Mouse (Mus musculus): ENCODE measurements around the gene Rap1a. TPM values are rescaled to one million over a fixed set of nuclear protein-coding genes. Genes with fewer than 3 reads are reported as not detected.

Gene Rap1a
- polyA plus RNA-seq, 1 experiment, result 111 TPM

GRCm38 (mm10) chr3:105816089-105816488 is 15.0 kb upstream of the Rap1a start:
- H3K27ac ChIP-seq (replicated peaks; ENCODE audit: low read depth, low read length), result no peak overlapping the region
- H3K4me3 ChIP-seq (ENCODE audit: insufficient read depth, low read depth, low read length), result no peak overlapping the region
- H3K4me1 ChIP-seq (ENCODE audit: control insufficient read depth, insufficient read depth, insufficient read length, low read length), result peaks cover 4% of the 10 kb centered on the region; the same call in 1 of the 2 replicates

- peaks cover 4% of the 10 kb centered on the region; the same call in 1 of the 2 replicates for H3K4me1 ChIP-seq (ENCODE audit: control insufficient read depth, insufficient read depth, insufficient read length, low read length)
- 0 out of 2 replicates have a peak overlapping the region, but pooled peaks have one; percentile 32 for H3K27ac ChIP-seq (replicated peaks; ENCODE audit: low read depth, low read length)
- no peak overlapping the region for H3K4me3 ChIP-seq (ENCODE audit: insufficient read depth, low read depth, low read length)
Observed at GRCm38 (mm10) chr3:105815236-105815904, 14.2 kb upstream of the Rap1a start.

- H3K4me3 ChIP-seq (ENCODE audit: insufficient read depth, low read depth, low read length), result no peak overlapping the region
- H3K27ac ChIP-seq (replicated peaks; ENCODE audit: low read depth, low read length), result no peak overlapping the region
- no peaks in the 10 kb centered on the region for H3K4me1 ChIP-seq (ENCODE audit: control insufficient read depth, insufficient read depth, insufficient read length, low read length)
Observed at GRCm38 (mm10) chr3:105811146-105811545, 10.0 kb upstream of the Rap1a start.

GRCm38 (mm10) chr3:105808179-105809037 is 7.3 kb upstream of the Rap1a start:
- Histone ChIP-seq H3K27ac (replicated peaks; ENCODE audit: low read depth, low read length) (no peak overlapping the region), H3K4me3 (ENCODE audit: insufficient read depth, low read depth, low read length) (no peak overlapping the region)

GRCm38 (mm10) chr3:105807672-105808071 is 6.5 kb upstream of the Rap1a start:
- Histone ChIP-seq H3K27ac (replicated peaks; ENCODE audit: low read depth, low read length) (no peak overlapping the region), H3K4me1 (ENCODE audit: control insufficient read depth, insufficient read depth, insufficient read length, low read length) (peaks cover 14% of the 10 kb centered on the region; the same call in 1 of the 2 replicates), H3K4me3 (ENCODE audit: insufficient read depth, low read depth, low read length) (no peak overlapping the region)

More at GRCm38 (mm10) chr3:105808179-105809037, 7.3 kb upstream of the Rap1a start:
- H3K4me1 ChIP-seq (ENCODE audit: control insufficient read depth, insufficient read depth, insufficient read length, low read length), result peaks cover 6% of the 10 kb centered on the region; the same call in 1 of the 2 replicates

- H3K27ac ChIP-seq (replicated peaks; ENCODE audit: low read depth, low read length), result no peak overlapping the region
- peaks cover 17% of the 10 kb centered on the region for H3K4me1 ChIP-seq (ENCODE audit: control insufficient read depth, insufficient read depth, insufficient read length, low read length)
- H3K4me3 ChIP-seq (ENCODE audit: insufficient read depth, low read depth, low read length), result no peak overlapping the region
Observed at GRCm38 (mm10) chr3:105806519-105807249, 5.5 kb upstream of the Rap1a start.

- Histone ChIP-seq H3K27ac (replicated peaks; ENCODE audit: low read depth, low read length) (peak overlapping the region; percentile 66), H3K4me3 (ENCODE audit: insufficient read depth, low read depth, low read length) (no peak overlapping the region), H3K4me1 (ENCODE audit: control insufficient read depth, insufficient read depth, insufficient read length, low read length) (peaks cover 29% of the 10 kb centered on the region)
Observed at GRCm38 (mm10) chr3:105803600-105803999, 2.5 kb upstream of the Rap1a start.

GRCm38 (mm10) chr3:105800675-105801190 is 403 bp downstream of the Rap1a start:
- Histone ChIP-seq H3K27ac (replicated peaks; ENCODE audit: low read depth, low read length) (peak overlapping the region; percentile 93), H3K4me3 (ENCODE audit: insufficient read depth, low read depth, low read length) (peak overlapping the region; percentile 94), H3K4me1 (ENCODE audit: control insufficient read depth, insufficient read depth, insufficient read length, low read length) (peaks cover 36% of the 10 kb centered on the region)

- H3K4me3 ChIP-seq (ENCODE audit: insufficient read depth, low read depth, low read length), result peak overlapping the region; percentile 94
- H3K27ac ChIP-seq (replicated peaks; ENCODE audit: low read depth, low read length), result peak overlapping the region; percentile 93
- H3K4me1 ChIP-seq (ENCODE audit: control insufficient read depth, insufficient read depth, insufficient read length, low read length), result peaks cover 38% of the 10 kb centered on the region
Observed at GRCm38 (mm10) chr3:105800156-105800674, 921 bp downstream of the Rap1a start.

GRCm38 (mm10) chr3:105799375-105799774 is 1.8 kb downstream of the Rap1a start:
- peaks cover 41% of the 10 kb centered on the region for H3K4me1 ChIP-seq (ENCODE audit: control insufficient read depth, insufficient read depth, insufficient read length, low read length)
- H3K4me3 ChIP-seq (ENCODE audit: insufficient read depth, low read depth, low read length), result peak overlapping the region; percentile 37
- peak overlapping the region; percentile 27 for H3K27ac ChIP-seq (replicated peaks; ENCODE audit: low read depth, low read length)

- Histone ChIP-seq H3K4me1 (ENCODE audit: control insufficient read depth, insufficient read depth, insufficient read length, low read length) (peaks cover 42% of the 10 kb centered on the region), H3K27ac (replicated peaks; ENCODE audit: low read depth, low read length) (peak overlapping the region; percentile 61), H3K4me3 (ENCODE audit: insufficient read depth, low read depth, low read length) (peak overlapping the region; percentile 39)
Observed at GRCm38 (mm10) chr3:105798770-105799169, 2.4 kb downstream of the Rap1a start.

- no peak overlapping the region for H3K27ac ChIP-seq (replicated peaks; ENCODE audit: low read depth, low read length)
- H3K4me3 ChIP-seq (ENCODE audit: insufficient read depth, low read depth, low read length), result no peak overlapping the region
Observed at GRCm38 (mm10) chr3:105797427-105797826, 3.7 kb downstream of the Rap1a start.

GRCm38 (mm10) chr3:105796761-105797160 is 4.4 kb downstream of the Rap1a start:
- H3K4me1 ChIP-seq (ENCODE audit: control insufficient read depth, insufficient read depth, insufficient read length, low read length), result peaks cover 33% of the 10 kb centered on the region
- H3K27ac ChIP-seq (replicated peaks; ENCODE audit: low read depth, low read length), result no peak overlapping the region
- H3K4me3 ChIP-seq (ENCODE audit: insufficient read depth, low read depth, low read length), result no peak overlapping the region

More at GRCm38 (mm10) chr3:105797427-105797826, 3.7 kb downstream of the Rap1a start:
- H3K4me1 ChIP-seq (ENCODE audit: control insufficient read depth, insufficient read depth, insufficient read length, low read length), result peaks cover 33% of the 10 kb centered on the region

- peaks cover 26% of the 10 kb centered on the region for H3K4me1 ChIP-seq (ENCODE audit: control insufficient read depth, insufficient read depth, insufficient read length, low read length)
- no peak overlapping the region for H3K4me3 ChIP-seq (ENCODE audit: insufficient read depth, low read depth, low read length)
Observed at GRCm38 (mm10) chr3:105794309-105794708, 6.8 kb downstream of the Rap1a start.

More at GRCm38 (mm10) chr3:105794309-105794708, 6.8 kb downstream of the Rap1a start:
- no peak overlapping the region for H3K27ac ChIP-seq (replicated peaks; ENCODE audit: low read depth, low read length)
